Mouse (Mus musculus): ENCODE measurements at regions not wholly inside any gene's neighbourhood (a gene's known extent, or its start where the extent isn't known, plus 50 kb on each side); places are given as distances from the start of the nearest gene placed in this dataset.

- TF ChIP-seq CTCF (IDR thresholded peaks at IDR 0.05; ENCODE audit: control insufficient read depth, insufficient read depth, low read length): no peak
- no peak for TF ChIP-seq POLR2A (IDR thresholded peaks at IDR 0.05; ENCODE audit: borderline replicate concordance, control insufficient read depth, low read depth, low read length)
Observed at GRCm38 (mm10) chr3:144007111-144007619, 197.9 kb downstream of the Lmo4 start.
